13 mouse cellular contexts compared by ENCODE assay signal in the genomic region with DNA sequence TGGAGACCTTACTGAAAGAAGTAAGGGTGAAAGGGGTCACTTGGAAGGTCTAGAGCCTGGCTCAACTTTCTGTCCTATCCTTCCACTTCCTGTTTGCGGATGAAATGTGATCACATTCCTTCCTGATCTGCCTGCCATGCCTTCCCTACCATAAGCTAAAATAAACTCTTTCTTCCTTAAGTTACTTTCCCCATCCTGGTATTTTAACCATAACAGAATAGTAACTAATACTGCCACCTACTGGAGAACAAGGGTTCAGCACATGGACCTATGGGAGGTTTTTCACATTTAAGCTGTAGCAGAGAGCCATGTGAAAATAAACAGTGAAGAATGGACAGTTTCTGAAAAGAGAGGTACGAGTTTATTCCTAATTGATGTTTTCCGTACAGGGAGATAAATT.
DNase-seq lines count a peak whose midpoint lies in the region; ATAC-seq and TF ChIP-seq lines count a peak whose summit lies in the region.
"Had no signal": no experiment of that assay in that cellular context is flagged by ENCODE, and none has a peak within 500 bp of the region (broad histone marks: within the 10 kb centered on the region; RNA-seq: fewer than 3 reads in every experiment).

No protein-coding gene starts in this region.

- H3K4me3 ChIP-seq in heart, embryonic 12.5 days: no peak overlapping the region
- no peak overlapping the region for H3K4me3 ChIP-seq in lung, postnatal 0 days (ENCODE audit: low read depth, low read length)
- H3K4me3 ChIP-seq: erythroblast, embryonic 14.5 days; heart, embryonic 15.5 days; intestine, embryonic 15.5 days; megakaryocyte, embryonic 14.5 days had no signal

- DNase-seq in heart, postnatal 10 days: peak; percentile 2 to 6
- DNase-seq in lung, postnatal 0 days (ENCODE audit: low spot score): peak; percentile 23
- DNase-seq in lung, postnatal 4 days: no peak
- peak; percentile 29 for DNase-seq in NIH3T3 (ENCODE audit: low read depth)
- peak; percentile 22 for DNase-seq in lung, postnatal 36 days
- no peak for DNase-seq in right cerebral cortex, postnatal 10 days (ENCODE audit: low spot score in 2 of 2)
- DNase-seq: cerebellum, postnatal 10 days; right cerebral cortex, postnatal 4 days had no signal

- no peaks in the 10 kb centered on the region for H3K9me3 ChIP-seq in heart, embryonic 12.5 days (replicated peaks)
- no peaks in the 10 kb centered on the region for H3K9me3 ChIP-seq in lung, postnatal 0 days (ENCODE audit: low read length)
- H3K9me3 ChIP-seq: heart, embryonic 15.5 days; intestine, embryonic 15.5 days had no signal

- TF ChIP-seq EP300 in lung, postnatal 0 days (IDR thresholded peaks at IDR 0.05): no peak

- no peak overlapping the region for H3K9ac ChIP-seq in heart, embryonic 12.5 days
- no peak overlapping the region for H3K9ac ChIP-seq in lung, postnatal 0 days (replicated peaks; ENCODE audit: low read depth)
- H3K9ac ChIP-seq: heart, embryonic 15.5 days; intestine, embryonic 15.5 days had no signal

- no peak overlapping the region for H3K4me2 ChIP-seq in heart, embryonic 12.5 days
- H3K4me2 ChIP-seq in lung, postnatal 0 days (replicated peaks; ENCODE audit: low read depth, low read length): no peak overlapping the region
- H3K4me2 ChIP-seq: heart, embryonic 15.5 days; intestine, embryonic 15.5 days had no signal

- no peaks in the 10 kb centered on the region for H3K4me1 ChIP-seq in heart, embryonic 12.5 days (replicated peaks)
- H3K4me1 ChIP-seq in lung, postnatal 0 days (ENCODE audit: insufficient read depth, low read depth, low read length): no peaks in the 10 kb centered on the region
- H3K4me1 ChIP-seq: heart, embryonic 15.5 days; intestine, embryonic 15.5 days; megakaryocyte, embryonic 14.5 days had no signal

- no peaks in the 10 kb centered on the region; the same call in 1 of the 2 replicates for H3K27me3 ChIP-seq in heart, embryonic 12.5 days (replicated peaks)
- no peaks in the 10 kb centered on the region for H3K27me3 ChIP-seq in lung, postnatal 0 days (replicated peaks; ENCODE audit: insufficient read depth, low read length)
- H3K27me3 ChIP-seq: heart, embryonic 15.5 days; intestine, embryonic 15.5 days; megakaryocyte, embryonic 14.5 days had no signal

- peak; percentile 66 for TF ChIP-seq CTCF in lung, postnatal 0 days (IDR thresholded peaks at IDR 0.05)

- H3K27ac ChIP-seq in heart, embryonic 12.5 days (ENCODE audit: poor library complexity, severe bottlenecking): no peak overlapping the region
- no peak overlapping the region for H3K27ac ChIP-seq in lung, postnatal 0 days (ENCODE audit: low read length)
- H3K27ac ChIP-seq: heart, embryonic 15.5 days; intestine, embryonic 15.5 days had no signal

- WGBS in heart, embryonic 12.5 days: 67% methylated on average over 3 of the region's 3 CpGs
- 68% methylated on average over 3 of the region's 3 CpGs for WGBS in lung, postnatal 0 days

- intact Hi-C loops in heart, postnatal 10 days (cut with DNase I): loop anchor here (10.0 kb wide), 1 partner anchor 1567 kb away; no protein-coding TSS in a partner anchor

- no peak for ATAC-seq in heart, embryonic 12.5 days (ENCODE audit: insufficient number of reproducible peaks, low FRiP score)
- ATAC-seq in lung, postnatal 0 days: no peak
- ATAC-seq: intestine, embryonic 15.5 days had no signal

- no peaks in the 10 kb centered on the region for H3K36me3 ChIP-seq in heart, embryonic 12.5 days
- H3K36me3 ChIP-seq in lung, postnatal 0 days (ENCODE audit: insufficient read depth, low read length): no peaks in the 10 kb centered on the region
- H3K36me3 ChIP-seq: heart, embryonic 15.5 days; intestine, embryonic 15.5 days had no signal

Comparison
In these comparisons a context has a peak if more than half of its experiments do, and no peak if none do; other contexts are left out.
1. DNase-seq: peak in heart, postnatal 10 days (2 of 2), lung, postnatal 0 days (single experiment), NIH3T3 (single experiment) and lung, postnatal 36 days (single experiment); none in lung, postnatal 4 days (0 of 2) and right cerebral cortex, postnatal 10 days (0 of 2).